Mouse (Mus musculus) embryonic fibroblast, embryonic 13.5 days (primary cell): ENCODE results near the gene Setmar.

Experiments used
- CTCF ChIP-seq: IDR thresholded peaks from 2 replicates; pipeline ENCODE4 v1.5.1; 2011; ENCODE audit warnings: mild to moderate bottlenecking, control low read depth, low read length, moderate library complexity, borderline replicate concordance; ENCODE audit not compliant: insufficient read depth
- POLR2A ChIP-seq: IDR thresholded peaks from 2 replicates; pipeline ENCODE4 v1.6.1; 2011; ENCODE audit warnings: low read depth, mild to moderate bottlenecking, control low read depth, low read length, moderate library complexity

- TF ChIP-seq CTCF, result no peak
- TF ChIP-seq POLR2A, result no peak
Measured at GRCm38 (mm10) chr6:108107376-108107775, 42.5 kb downstream of the Setmar start.
